Mouse (Mus musculus) A20 (cell line): ENCODE results near the gene Pdlim1.

Experiments used
- DNase-seq: peaks from one replicate; pipeline ENCODE4 v3.0.0-alpha.2; 2011; ENCODE audit warnings: low read depth, low spot score

The Pdlim1 gene

DNA sequence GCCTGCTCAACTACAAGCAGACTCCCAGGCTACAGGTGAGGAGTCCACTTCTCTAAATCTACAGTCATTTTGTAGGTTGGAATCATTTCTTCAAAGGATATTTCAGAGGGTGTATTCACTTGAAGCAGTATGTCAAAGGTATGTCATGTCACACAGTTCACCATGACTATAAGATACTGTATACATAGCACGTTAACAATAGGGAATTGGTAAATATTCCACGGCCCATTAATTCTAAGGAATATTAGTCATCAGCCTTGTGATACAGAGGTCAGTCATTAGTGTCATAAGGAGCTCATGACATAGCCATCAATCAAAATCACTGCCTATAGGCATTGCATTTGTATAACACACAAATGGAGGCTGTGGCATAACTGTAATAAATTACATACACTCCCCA, 13.1 kb upstream of the Pdlim1 start:
- DNase-seq, result no peak

DNA sequence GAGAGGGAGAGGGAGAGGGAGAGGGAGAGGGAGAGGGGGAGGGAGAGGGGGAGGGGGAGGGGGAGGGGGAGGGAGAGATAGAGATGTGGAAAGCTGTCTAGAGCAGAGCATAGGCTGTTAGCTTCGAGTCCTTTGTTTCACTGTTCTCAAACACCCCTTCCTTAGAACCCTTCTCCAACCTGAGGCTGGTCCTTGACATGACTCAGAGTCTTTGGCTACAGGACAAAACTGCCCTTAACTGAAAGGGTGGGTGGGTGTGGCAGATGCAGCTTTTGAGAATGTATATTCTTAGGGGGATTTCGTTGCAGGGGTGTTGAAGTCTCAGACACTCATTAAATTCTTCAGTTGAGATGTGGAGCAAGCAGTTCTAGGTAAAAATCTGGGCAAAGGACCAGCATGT, 11.8 kb upstream of the Pdlim1 start:
- DNase-seq, result no peak

DNA sequence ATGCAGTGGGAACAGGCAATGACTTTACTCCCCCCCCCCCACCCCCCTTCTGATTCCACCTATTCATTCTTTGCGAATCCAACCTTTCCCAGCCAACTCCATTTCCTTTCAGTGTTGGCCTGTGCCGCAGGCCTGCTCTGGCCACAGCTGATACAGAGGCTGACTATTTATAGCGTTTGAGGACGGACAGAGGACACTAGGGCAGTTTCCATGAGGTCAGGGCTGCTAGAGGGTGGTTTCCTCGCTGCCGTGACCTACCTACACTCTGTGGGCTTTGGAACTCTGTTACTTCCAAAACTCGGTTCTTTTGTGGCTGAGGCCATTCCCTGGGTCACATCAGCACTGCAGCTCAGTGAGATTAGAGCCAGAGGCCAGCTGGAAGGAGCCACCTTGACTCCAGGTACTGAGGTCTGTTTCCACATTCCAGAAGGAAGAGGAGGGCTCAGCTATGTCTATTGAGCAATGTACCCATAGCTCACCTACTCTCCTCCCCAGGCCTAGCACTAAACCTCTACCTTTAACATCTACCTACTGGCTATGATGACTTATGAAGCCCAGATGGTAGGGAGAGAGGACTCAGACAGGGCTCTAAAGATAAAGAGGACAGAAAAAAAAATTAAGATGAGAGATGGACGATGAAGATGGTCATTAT, 6.9 kb upstream of the Pdlim1 start:
- DNase-seq, result no peak

DNA sequence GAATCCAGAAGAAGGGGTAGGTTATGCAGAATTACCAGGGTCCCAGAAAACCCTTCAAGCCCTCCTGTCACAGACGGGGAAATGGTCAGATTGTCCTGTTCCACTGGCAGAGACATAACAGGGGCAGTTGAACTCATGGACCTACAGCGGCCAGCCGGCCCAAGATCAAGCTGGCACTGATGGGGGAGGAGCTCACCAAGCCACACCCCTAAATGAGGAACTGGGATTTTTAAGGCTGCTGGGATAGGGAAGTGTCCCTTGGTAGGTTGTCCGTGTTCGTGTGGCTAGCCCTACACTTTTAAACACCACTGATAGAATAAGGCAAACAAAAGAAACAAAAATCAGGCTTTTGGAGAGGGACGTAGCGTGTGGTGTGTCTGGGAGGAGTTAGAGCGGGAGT, 5.9 kb upstream of the Pdlim1 start:
- no peak for DNase-seq

DNA sequence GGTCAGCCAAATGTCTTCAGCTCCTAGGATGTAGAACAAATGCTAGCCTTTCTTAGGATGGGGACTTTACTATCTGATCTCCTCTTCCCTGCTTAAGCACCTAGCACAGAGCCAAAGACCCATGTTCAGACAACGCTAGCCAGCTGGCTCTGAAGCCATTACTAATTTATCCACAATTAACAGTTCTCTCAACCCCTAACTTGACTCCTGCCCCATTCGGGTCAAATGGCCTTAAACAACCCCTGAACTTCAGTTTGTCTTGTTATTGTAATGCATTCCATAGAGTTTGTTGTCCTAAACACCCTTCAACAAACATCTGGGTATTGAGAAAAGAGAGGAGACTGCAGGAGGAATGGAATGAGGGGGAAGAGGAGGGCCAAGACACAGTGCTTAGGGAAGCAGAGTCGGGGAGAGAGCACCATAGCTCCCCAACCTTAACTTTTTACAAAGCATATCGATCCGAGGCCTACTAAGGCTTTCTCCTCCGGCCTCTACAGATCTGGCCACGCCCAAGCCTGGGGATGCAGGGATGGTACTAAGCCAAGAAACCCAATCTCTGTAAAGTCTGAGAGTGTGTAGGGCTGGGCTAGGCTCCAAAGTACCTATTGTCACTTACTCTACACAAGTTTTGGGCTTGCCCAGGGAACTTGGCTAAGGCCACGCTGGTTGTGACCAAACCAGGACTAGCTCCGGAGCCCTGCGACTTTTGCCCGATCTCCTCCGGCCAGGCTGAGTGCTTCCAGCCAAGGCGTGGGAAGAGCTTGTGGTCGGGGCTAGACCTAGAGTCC, 4.0 kb upstream of the Pdlim1 start:
- no peak for DNase-seq

DNA sequence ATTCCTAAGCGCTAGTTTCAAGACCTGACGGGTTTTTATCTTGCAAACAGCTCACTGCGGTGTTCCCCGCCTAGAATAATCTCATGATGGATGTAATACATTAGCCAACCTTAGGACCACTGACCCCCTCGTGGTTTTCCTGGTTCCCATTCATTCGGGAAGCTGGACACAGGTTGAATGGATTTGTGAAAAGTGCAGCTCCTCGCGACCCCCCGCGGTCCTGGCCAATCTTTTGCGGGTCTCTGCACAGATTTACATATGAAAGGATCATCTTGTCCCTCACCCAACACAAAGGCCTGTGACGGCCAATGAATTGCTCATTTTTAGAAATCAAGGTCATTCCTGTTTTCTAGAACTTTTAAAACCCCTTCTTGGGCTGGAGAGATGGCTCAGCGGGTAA, 1.0 kb upstream of the Pdlim1 start:
- DNase-seq, result no peak

DNA sequence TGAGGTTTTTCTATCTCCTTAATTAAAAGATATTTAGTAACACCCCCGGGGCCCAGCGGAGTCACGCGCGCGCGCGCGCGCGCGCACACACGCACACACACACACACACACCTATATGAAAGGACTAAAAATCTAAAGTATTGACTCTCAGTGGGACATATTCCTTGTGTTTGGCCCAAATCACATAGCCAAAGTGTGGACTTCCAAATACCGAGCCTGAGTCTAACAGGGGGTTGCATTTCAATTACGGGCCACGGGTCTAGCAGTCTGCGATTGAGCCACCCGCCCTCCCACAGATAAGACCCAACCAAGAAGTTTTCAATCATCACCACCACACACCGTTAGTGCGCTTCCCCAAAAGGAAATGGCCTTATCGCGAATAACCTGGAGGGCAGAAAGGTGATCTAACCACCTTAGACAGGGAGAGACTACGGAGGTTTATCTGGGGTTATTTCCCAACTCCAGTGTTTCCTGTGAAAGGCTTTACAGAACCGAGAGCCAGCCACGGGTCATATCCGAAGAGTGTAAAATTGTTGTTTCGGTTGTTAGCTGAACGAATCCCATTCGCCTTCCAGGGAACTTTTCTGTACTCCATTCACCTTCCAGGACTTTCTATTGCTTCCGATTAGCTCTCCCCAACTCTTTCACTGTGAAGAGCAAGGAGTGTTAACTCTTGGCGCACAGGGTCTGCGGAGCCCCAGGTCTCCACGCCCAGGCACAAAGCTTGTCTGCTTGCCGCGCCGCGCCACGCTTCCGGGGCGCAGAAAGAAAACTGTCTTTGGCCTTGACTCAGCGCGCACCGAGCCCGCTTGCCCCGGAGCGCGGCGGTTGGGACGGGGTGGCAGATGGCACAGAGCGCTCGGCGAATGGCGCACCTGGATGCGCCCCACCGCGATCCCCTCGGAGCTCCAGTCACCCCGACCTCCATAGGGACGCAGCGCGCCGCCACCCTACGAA, 1.0 kb downstream of the Pdlim1 start:
- no peak for DNase-seq

DNA sequence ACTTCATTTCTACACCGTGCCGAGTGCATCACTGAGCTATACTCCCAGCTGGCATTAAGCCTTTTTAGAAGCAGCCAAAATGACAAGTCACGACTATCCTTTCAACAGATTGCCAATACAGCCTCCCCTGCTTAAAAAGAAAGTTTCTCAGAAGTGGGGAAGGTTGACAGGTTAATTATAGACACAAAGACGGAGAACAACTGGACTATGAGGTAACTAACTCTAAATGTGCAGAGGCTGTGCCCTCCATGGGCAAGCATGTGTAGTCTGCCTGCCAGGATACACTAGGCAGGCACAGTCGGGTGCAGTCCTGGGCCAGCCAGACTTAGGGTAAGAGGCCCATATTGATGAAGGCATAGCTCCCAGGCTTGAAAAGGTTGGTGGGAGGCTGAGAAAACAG, 2.1 kb downstream of the Pdlim1 start:
- DNase-seq, result no peak

DNA sequence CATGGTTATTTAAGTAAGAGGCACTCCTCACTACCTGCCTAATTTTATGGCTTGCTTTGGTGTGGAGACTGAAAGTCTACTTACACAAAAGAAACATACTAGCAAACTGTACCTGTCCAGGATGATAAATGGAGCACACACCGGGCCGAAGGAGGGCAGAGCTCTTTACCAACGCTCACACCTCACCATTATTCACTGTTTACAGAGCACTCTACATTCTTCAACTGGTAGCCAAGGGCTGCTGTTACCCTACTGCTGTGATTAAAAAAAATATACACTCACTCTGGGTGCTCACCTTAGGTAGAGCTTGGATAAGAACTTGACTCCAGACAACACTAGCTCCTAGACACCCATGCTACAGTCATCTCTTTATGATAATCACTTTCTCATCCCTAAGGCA, 3.1 kb downstream of the Pdlim1 start:
- no peak for DNase-seq

DNA sequence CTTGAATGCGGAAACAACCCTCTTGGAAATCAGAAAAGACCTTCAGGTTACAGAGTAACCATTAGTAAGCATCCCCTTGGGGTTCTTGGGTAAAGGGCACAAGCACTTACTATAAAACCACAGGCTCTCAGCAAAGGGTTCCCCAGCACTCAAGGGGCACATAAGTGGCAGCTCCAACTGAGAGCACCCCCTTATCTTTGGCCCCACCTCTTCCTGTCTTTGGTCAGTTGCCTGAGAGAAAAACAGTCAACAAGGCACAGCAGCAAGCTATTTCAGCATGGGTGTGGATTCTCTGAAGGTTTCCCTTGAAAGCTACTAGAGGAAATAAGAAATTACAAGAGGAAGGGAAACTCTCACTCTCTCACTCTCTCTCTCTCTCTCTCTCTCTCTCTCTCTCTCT, 4.3 kb downstream of the Pdlim1 start:
- DNase-seq, result peak; percentile 35

DNA sequence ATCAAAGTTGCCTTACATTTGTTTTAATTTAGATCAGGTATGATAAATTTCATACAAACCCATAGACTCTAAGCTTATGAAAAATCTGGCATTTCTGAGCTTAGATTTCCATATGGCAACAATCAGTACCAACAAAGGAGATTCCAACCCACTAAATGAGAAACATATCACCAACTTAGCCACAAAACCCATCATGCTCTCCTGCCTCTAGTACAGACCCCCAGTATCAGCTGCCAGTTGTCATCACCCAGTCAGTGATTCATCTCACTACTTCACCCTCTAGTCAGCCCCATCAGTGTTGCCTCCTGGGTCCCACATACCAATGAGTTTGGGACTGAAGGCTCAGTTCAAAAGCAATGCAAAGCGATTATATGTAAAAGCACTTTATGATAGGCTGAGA, 12.2 kb downstream of the Pdlim1 start:
- no peak for DNase-seq

DNA sequence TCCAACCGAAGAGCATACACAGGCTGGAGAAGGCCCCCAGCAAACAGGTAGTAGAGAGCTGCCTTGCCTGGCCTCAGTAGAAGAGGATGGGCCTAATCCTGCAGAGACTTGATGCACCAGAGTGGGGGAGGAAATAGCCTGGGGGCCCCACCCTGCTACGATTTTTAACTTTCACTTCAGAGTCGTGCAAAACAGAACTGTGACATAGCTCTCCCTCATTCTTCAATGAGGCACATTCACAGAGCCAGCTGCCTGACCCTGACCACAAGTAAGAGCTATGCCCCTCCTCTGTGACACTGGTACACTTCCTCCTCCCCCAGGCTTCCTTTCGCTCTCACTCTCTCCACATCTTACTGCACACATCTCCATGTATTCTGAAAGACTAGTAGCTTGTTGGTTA, 14.2 kb downstream of the Pdlim1 start:
- no peak for DNase-seq

DNA sequence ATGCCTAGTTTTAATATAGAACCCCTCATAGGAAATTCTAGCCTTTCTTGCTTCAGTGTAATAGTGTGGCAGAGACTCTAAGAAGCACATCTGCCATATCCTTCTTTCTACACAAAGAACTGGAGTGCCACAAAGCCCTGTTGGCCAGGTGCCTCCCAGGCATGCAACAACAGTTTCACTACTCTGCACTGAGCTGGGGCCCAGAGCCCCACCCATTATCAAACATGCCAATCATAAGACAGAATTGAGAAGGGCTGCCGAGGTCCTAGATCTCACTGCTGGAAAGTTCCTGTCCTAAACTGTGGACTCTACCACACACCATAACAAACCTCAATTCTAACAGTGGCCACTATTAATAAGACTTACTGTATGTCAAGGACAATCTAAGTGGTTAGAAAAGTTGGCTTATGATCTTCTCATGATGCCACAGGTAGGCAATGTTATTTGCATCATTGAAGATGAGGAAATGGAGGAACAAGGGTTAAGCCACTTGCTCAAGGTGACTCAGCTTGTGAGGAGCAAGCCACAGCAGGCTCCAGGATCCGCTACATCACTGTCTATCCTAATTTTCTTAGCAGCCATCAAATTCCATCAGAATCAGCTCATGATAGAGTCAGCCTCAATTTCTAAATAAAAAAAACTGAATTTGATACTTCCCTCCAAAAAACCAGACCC, 15.1 kb downstream of the Pdlim1 start:
- DNase-seq, result no peak

DNA sequence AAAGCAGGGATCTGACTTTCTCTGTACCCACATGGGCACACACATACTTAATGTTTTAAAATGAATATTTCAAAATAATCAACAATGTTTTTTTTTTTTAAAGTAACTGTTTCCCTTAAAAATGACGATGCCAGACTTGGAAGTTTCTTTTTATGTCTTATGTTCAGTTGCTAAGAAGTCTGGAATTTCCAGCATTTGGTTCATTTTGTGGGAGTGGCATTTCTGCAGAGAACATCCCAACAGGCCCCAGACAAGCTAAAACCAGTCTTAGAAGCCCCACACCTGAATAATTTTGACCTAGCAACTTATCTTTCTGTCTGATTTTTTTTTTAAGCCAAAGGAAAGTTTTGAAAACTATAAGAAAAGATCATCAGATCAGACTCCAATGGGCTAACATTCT, 16.1 kb downstream of the Pdlim1 start:
- DNase-seq, result no peak

DNA sequence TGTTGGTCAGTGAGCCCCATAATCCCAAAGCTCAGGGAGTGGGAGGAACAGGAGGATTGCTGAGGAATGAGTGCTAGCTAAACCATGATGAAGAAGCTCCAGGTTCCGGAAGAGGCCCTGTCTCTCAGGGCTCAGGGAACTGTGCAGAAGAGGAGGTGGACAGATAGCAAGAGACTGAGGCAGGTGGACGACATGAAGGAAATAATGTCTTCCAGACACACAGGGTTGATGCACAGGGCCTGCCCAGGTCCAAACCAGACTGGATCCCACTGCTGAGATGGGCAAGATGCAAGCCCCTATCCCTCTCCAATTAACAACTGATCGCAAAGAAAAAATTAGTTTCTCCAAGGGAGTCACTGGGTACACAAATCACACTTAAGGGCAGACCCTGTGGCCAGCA, 16.9 kb downstream of the Pdlim1 start:
- no peak for DNase-seq

DNA sequence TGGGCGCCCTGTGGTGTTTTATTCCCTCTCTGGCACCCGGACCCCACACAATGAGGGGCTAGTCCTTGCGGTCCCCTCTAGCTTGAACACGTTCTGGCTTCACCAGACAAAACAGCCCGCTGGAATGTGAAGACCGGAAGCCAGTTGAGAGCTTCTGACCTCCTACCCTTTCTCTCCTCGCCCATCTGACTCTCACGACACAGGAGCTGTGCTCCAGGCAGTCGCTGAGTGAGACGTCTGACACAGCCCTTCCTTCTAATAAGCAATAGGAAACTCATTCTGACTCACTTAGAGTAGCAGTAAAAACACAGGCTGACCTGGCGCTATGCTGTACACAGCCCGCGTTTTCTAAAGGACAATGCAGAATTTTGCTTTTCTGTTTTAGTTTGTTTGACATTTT, 17.9 kb downstream of the Pdlim1 start:
- no peak for DNase-seq

DNA sequence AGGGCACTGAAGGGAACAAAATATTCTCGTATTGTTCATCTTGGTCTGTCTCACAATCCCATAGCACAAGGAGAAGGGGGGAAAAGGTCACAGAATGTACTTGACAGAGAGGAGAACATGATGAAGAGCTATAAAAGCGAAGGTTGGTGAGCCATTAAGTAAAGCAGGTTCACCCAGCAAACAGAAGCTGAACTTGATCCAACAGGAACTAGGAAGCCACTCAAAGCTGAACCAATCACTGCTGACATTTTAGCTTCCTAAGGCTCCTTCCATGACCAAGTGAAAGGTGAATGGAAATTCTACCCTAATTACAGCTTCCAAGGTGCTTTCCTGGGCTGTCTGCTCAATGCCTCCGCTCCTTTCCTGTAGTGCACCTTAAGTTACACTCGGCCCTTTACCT, 20.5 kb downstream of the Pdlim1 start:
- DNase-seq, result no peak

DNA sequence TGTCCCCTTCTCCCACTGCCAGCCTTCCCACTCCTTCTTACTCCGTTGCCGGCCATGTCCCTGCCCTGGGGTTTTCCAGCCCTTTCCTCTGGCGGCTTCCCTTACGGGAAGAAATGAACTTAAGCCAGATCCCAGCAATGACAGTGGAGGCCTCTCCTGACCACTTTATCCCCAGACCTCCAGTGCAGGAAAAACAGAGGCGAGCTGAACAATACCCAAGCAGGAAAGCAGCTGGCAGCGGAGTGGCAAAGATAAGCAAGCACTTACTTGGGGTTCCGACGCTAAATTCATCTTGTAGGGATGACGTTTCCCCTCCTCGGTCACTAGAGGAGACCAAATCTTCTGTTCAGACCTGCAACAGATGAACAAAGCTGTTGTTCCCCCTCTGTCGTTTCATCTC, 22.3 kb downstream of the Pdlim1 start:
- no peak for DNase-seq

DNA sequence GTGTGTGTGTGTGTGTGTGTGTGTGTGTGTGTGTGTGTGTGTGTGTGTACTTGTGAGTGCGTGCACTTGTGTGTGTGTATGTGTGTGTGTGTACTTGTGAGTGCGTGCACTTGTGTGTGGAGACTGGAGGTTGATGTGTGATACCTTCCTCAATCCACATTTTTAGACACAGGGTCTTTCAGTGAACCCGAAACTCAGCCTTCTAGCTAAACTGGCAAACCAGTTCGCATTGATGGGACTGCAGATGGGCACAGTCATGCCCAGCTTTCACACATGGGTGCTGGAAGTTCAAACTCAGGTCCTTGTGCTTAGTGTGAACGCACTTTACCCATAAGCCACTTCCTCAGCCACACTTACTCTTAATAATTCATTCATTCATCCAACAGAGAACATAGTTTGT, 23.2 kb downstream of the Pdlim1 start:
- DNase-seq, result no peak

DNA sequence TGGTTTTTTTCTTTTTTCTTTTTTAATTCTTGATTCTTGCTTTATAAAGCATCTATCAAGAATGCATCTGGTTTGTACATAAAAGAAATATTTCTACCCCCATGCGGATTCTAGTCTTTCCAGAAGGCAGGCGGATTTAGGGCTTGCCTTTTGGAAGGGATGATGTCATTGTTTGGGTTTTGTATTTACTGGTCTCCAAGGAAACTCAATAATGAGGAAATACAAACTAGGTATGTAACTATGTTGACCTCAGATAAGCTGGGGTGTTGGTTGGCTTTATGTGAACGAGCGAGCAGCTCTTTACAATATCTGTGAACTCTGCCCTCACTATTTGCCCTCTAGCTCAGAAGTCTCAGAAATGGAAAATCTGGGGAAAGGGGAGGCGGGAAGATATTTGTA, 24.4 kb downstream of the Pdlim1 start:
- no peak for DNase-seq

DNA sequence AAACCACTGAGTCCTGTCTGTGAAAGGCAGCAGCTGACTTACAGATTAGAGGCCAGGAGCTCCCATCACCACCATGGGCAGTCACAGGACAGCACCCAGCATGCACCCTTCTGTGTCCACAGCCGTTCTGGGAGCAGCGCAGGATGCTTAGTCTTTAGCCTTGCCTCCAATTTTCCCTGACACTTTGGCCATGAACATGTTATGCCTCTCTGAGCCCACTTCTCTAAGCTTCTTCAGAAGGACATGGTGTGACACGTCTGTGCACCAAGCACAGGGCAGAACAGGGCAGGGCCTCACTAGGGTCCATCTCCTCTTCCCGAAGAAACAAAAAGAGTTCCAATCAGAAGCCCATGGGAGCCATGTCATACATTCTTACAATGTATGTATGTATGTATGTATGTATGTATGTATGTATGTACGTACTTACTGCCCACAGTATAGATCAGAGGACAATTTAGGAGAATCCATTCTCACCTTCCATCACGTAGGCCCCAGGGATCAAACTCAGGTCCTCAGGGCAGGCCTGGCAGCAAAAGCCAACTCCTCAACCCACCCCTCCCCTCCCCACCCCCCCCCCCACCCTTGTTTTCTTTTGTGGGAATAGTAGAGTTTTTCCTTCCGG, 24.9 kb downstream of the Pdlim1 start:
- DNase-seq, result no peak
